Mouse (Mus musculus): ENCODE measurements around the gene Ralgapa2. TPM values are rescaled to one million over a fixed set of nuclear protein-coding genes. Genes with fewer than 3 reads are reported as not detected.

Gene Ralgapa2
- total and polyA plus RNA-seq, 3 experiments: 5.6 to 10.3 (median 8.9) TPM

DNA sequence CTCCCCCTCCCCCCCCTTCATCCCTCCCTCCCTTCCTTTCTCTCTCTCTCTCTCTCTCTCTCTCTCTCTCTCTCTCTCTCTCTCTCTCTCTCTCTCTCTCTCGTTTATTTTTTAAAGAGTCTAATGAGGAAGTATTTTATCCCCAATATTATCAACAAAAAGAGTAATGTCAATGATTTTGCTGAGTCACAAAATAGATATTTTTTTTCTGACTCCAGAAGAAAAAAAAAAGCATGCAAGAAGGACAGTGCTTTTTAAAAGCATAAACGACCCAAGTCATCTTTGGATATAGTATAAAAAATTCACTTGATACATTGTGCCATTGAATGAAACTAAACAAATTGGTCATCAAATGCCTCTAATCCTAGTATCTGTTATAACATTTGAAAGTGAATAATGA lies 13.3 kb upstream of the Ralgapa2 start:
- H3K9ac ChIP-seq (ENCODE audit: insufficient read depth, low read depth): no peak overlapping the region
- DNase-seq (ENCODE audit: extremely low read depth): no peak
- H3K4me1 ChIP-seq (ENCODE audit: control insufficient read depth in 1 of 2, insufficient read depth in 2 of 2): no peaks in the 10 kb centered on the region
- no peaks in the 10 kb centered on the region for H3K79me2 ChIP-seq (replicated peaks; ENCODE audit: control insufficient read depth, extremely low read depth, insufficient read depth, poor library complexity, severe bottlenecking)
- no peaks in the 10 kb centered on the region for H3K27me3 ChIP-seq (replicated peaks)
- no peak overlapping the region for H3K27ac ChIP-seq (ENCODE audit: insufficient read depth, low read depth)
- in situ Hi-C loops (cut with MboI; ENCODE audit: low pct_ligation_motif_present, low pct_unique_long_range_greater_than_20kb, low sequenced_read_pairs) (no loop called here), dilution Hi-C loops (cut with MboI; ENCODE audit: extremely low pct_ligation_motif_present, extremely low pct_unique_long_range_greater_than_20kb, low sequenced_read_pairs) (no loop called here)
- H3K4me2 ChIP-seq (ENCODE audit: insufficient read depth, low read depth, poor library complexity, severe bottlenecking): no peak overlapping the region
- no peaks in the 10 kb centered on the region for H3K9me3 ChIP-seq (replicated peaks; ENCODE audit: low read length)
- no peak for TF ChIP-seq MAX (IDR thresholded peaks at IDR 0.05; ENCODE audit: low read length)
- no peak for TF ChIP-seq MEF2A (IDR thresholded peaks at IDR 0.05; ENCODE audit: borderline replicate concordance, low read depth, low read length)
- TF ChIP-seq POLR2AphosphoS2 (IDR thresholded peaks at IDR 0.05; ENCODE audit: low read depth, low read length): no peak
- no peak for TF ChIP-seq USF1 (IDR thresholded peaks at IDR 0.05; ENCODE audit: low read depth, low read length)
- no peak for TF ChIP-seq ZC3H11A (IDR thresholded peaks at IDR 0.05; ENCODE audit: low read depth, low read length)
- TF ChIP-seq NELFE (IDR thresholded peaks at IDR 0.05; ENCODE audit: low read depth, low read length): no peak
- no peak for TF ChIP-seq BHLHE40 (IDR thresholded peaks at IDR 0.05; ENCODE audit: low read depth, low read length)
- TF ChIP-seq MAZ (IDR thresholded peaks at IDR 0.05; ENCODE audit: low read depth, low read length): no peak
- TF ChIP-seq CTCF (conservative IDR thresholded peaks at IDR 0.05 in 1 of 2, IDR thresholded peaks at IDR 0.05 in 1 of 2; ENCODE audit: low read depth in 2 of 2, low read length in 2 of 2): no peak
- no peak for TF ChIP-seq CHD2 (IDR thresholded peaks at IDR 0.05; ENCODE audit: low read length)
- no peak for TF ChIP-seq JUN (IDR thresholded peaks at IDR 0.05; ENCODE audit: insufficient read depth, low read depth, low read length)
- no peak for TF ChIP-seq MXI1 (IDR thresholded peaks at IDR 0.05; ENCODE audit: low read depth, low read length)
- TF ChIP-seq USF2 (conservative IDR thresholded peaks at IDR 0.05; ENCODE audit: low read depth, low read length): no peak
- no peak for TF ChIP-seq ELF1 (IDR thresholded peaks at IDR 0.05; ENCODE audit: low read depth, low read length)
- TF ChIP-seq RCOR1 (conservative IDR thresholded peaks at IDR 0.05; ENCODE audit: low read depth, low read length): no peak
- no peak for TF ChIP-seq POLR2A (IDR thresholded peaks at IDR 0.05; ENCODE audit: low read depth, low read length)
- no peak overlapping the region for H3K4me3 ChIP-seq (replicated peaks in 1 of 3; ENCODE audit: low read depth in 2 of 3, low read length in 2 of 3, poor library complexity in 1 of 3)
- no peaks in the 10 kb centered on the region for H3K36me3 ChIP-seq (replicated peaks in 1 of 2; ENCODE audit: control insufficient read depth in 1 of 2, insufficient read depth in 1 of 2, low read length in 1 of 2)

DNA sequence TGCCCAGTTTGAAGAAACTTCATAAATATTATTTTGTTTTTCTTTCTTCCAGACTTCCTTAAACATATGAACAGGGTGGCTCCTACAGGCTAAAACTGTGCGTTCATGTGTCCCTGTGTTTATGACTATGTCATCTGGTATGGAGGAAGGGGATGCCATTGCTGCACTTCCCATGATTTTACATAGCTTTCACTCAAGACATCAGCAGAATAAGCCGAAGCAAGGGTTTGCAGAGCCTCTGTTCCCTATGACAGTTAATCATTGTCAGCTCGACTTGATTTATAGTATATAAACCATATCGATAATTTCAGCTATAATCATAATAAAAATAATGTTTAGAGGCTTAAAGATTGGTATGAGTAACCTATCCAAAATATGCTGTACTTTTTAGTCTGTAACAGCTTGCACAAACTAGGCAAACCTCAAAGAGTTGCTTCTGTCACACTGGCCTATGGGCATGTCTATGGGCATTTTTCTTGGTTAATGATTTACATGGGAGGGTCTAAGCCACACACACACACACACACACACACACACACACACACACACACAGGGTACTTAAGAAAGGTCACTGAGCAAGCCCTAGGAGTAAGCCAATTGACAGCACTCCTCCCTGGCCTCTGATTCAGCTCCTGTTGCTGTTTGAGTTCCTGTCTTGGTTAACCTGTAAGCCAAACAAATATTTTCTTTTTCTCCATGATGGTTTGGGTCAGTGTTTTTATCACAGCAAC lies 12.7 kb upstream of the Ralgapa2 start:
- no peak overlapping the region for H3K27ac ChIP-seq (ENCODE audit: insufficient read depth, low read depth)
- no peaks in the 10 kb centered on the region for H3K27me3 ChIP-seq (replicated peaks)
- H3K36me3 ChIP-seq (replicated peaks in 1 of 2; ENCODE audit: control insufficient read depth in 1 of 2, insufficient read depth in 1 of 2, low read length in 1 of 2): no peaks in the 10 kb centered on the region
- H3K79me2 ChIP-seq (replicated peaks; ENCODE audit: control insufficient read depth, extremely low read depth, insufficient read depth, poor library complexity, severe bottlenecking): no peaks in the 10 kb centered on the region
- dilution Hi-C loops (cut with MboI; ENCODE audit: extremely low pct_ligation_motif_present, extremely low pct_unique_long_range_greater_than_20kb, low sequenced_read_pairs) (no loop called here), in situ Hi-C loops (cut with MboI; ENCODE audit: low pct_ligation_motif_present, low pct_unique_long_range_greater_than_20kb, low sequenced_read_pairs) (no loop called here)
- TF ChIP-seq ZMIZ1 (IDR thresholded peaks at IDR 0.05; ENCODE audit: low read depth, low read length): no peak
- no peak for TF ChIP-seq USF1 (IDR thresholded peaks at IDR 0.05; ENCODE audit: low read depth, low read length)
- TF ChIP-seq RCOR1 (conservative IDR thresholded peaks at IDR 0.05; ENCODE audit: low read depth, low read length): no peak
- TF ChIP-seq ZNF384 (IDR thresholded peaks at IDR 0.05; ENCODE audit: low read depth, low read length): no peak
- no peak for TF ChIP-seq ELF1 (IDR thresholded peaks at IDR 0.05; ENCODE audit: low read depth, low read length)
- no peak for TF ChIP-seq SMC3 (IDR thresholded peaks at IDR 0.05; ENCODE audit: low read depth, low read length)
- TF ChIP-seq MYC (IDR thresholded peaks at IDR 0.05; ENCODE audit: low read depth, low read length): no peak
- TF ChIP-seq SIN3A (IDR thresholded peaks at IDR 0.05; ENCODE audit: low read length): no peak
- TF ChIP-seq ZKSCAN1 (IDR thresholded peaks at IDR 0.05; ENCODE audit: borderline replicate concordance, low read depth, low read length): no peak
- no peak for TF ChIP-seq CHD1 (IDR thresholded peaks at IDR 0.05; ENCODE audit: low read depth, low read length)
- TF ChIP-seq MAFK (IDR thresholded peaks at IDR 0.05; ENCODE audit: insufficient replicate concordance, low read length): no peak
- no peak for TF ChIP-seq ETS1 (conservative IDR thresholded peaks at IDR 0.05; ENCODE audit: low read depth, low read length)
- no peak for TF ChIP-seq GABPA (IDR thresholded peaks at IDR 0.05; ENCODE audit: insufficient replicate concordance, low read depth, low read length)
- TF ChIP-seq POLR2AphosphoS2 (IDR thresholded peaks at IDR 0.05; ENCODE audit: low read depth, low read length): no peak
- no peaks in the 10 kb centered on the region for H3K9me3 ChIP-seq (replicated peaks; ENCODE audit: low read length)
- no peak overlapping the region for H3K4me2 ChIP-seq (ENCODE audit: insufficient read depth, low read depth, poor library complexity, severe bottlenecking)
- no peak overlapping the region for H3K4me3 ChIP-seq (replicated peaks in 1 of 3; ENCODE audit: low read depth in 2 of 3, low read length in 2 of 3, poor library complexity in 1 of 3)
- H3K4me1 ChIP-seq (ENCODE audit: control insufficient read depth in 1 of 2, insufficient read depth in 2 of 2): no peaks in the 10 kb centered on the region
- DNase-seq (ENCODE audit: extremely low read depth): no peak
- H3K9ac ChIP-seq (ENCODE audit: insufficient read depth, low read depth): no peak overlapping the region
